Mouse (Mus musculus): ENCODE results near the gene Serpina6.
"Not testable (repeated sequence)": the region's sequence is repeated elsewhere in the genome, so short reads cannot be mapped to it uniquely, and the experiment has no call there.

The Serpina6 gene

GRCm38 (mm10) chr12:103656848-103657626 lies at the start of gene Serpina6:
Gene Serpina6, minus strand, starts transcription at chr12:103657212.
- DNase-seq (ENCODE audit: low spot score), result no peak

- no peak for DNase-seq (ENCODE audit: low spot score)
Measured at GRCm38 (mm10) chr12:103706113-103706512, 49.1 kb upstream of the Serpina6 start.

- DNase-seq (ENCODE audit: low spot score), result no peak
Measured at GRCm38 (mm10) chr12:103705547-103705946, 48.5 kb upstream of the Serpina6 start.

GRCm38 (mm10) chr12:103700144-103700750 lies 43.2 kb upstream of the Serpina6 start:
- DNase-seq (ENCODE audit: low spot score), result no peak

GRCm38 (mm10) chr12:103695429-103695828 lies 38.4 kb upstream of the Serpina6 start, which contains the start of gene Serpina1f:
Gene Serpina1f, minus strand, starts transcription at chr12:103695529.
- DNase-seq (ENCODE audit: low spot score), result no peak

- no peak for DNase-seq (ENCODE audit: low spot score)
Measured at GRCm38 (mm10) chr12:103688221-103688814, 31.3 kb upstream of the Serpina6 start.

GRCm38 (mm10) chr12:103687021-103687420 lies 30.0 kb upstream of the Serpina6 start:
- DNase-seq (ENCODE audit: low spot score), result no peak

- DNase-seq (ENCODE audit: low spot score), result no peak
Measured at GRCm38 (mm10) chr12:103686050-103686449, 29.0 kb upstream of the Serpina6 start.

- DNase-seq (ENCODE audit: low spot score), result no peak
Measured at GRCm38 (mm10) chr12:103685386-103685785, 28.4 kb upstream of the Serpina6 start.

- no peak for DNase-seq (ENCODE audit: low spot score)
Measured at GRCm38 (mm10) chr12:103683775-103684174, 26.8 kb upstream of the Serpina6 start.

- DNase-seq (ENCODE audit: low spot score), result no peak
Measured at GRCm38 (mm10) chr12:103681739-103682138, 24.7 kb upstream of the Serpina6 start.

GRCm38 (mm10) chr12:103681169-103681568 lies 24.2 kb upstream of the Serpina6 start:
- DNase-seq (ENCODE audit: low spot score), result no peak

- DNase-seq (ENCODE audit: low spot score), result not testable (repeated sequence)
Measured at GRCm38 (mm10) chr12:103679853-103680252, 22.8 kb upstream of the Serpina6 start.

GRCm38 (mm10) chr12:103676039-103676438 lies 19.0 kb upstream of the Serpina6 start, which contains the start of gene Serpina16:
Gene Serpina16, minus strand, starts transcription at chr12:103676139.
- no peak for DNase-seq (ENCODE audit: low spot score)

- peak; percentile 51 for DNase-seq (ENCODE audit: low spot score)
Measured at GRCm38 (mm10) chr12:103673179-103673578, 16.2 kb upstream of the Serpina6 start.

- no peak for DNase-seq (ENCODE audit: low spot score)
Measured at GRCm38 (mm10) chr12:103671483-103671882, 14.5 kb upstream of the Serpina6 start.

- DNase-seq (ENCODE audit: low spot score), result no peak
Measured at GRCm38 (mm10) chr12:103670964-103671363, 14.0 kb upstream of the Serpina6 start.

GRCm38 (mm10) chr12:103670344-103670743 lies 13.3 kb upstream of the Serpina6 start:
- peak; percentile 16 for DNase-seq (ENCODE audit: low spot score)

- no peak for DNase-seq (ENCODE audit: low spot score)
Measured at GRCm38 (mm10) chr12:103665286-103665685, 8.3 kb upstream of the Serpina6 start.

- DNase-seq (ENCODE audit: low spot score), result not testable (repeated sequence)
Measured at GRCm38 (mm10) chr12:103662053-103662452, 5.0 kb upstream of the Serpina6 start.

GRCm38 (mm10) chr12:103660076-103660475 lies 3.1 kb upstream of the Serpina6 start:
- DNase-seq (ENCODE audit: low spot score), result no peak

GRCm38 (mm10) chr12:103659171-103659570 lies 2.2 kb upstream of the Serpina6 start:
- no peak for DNase-seq (ENCODE audit: low spot score)

GRCm38 (mm10) chr12:103657991-103658390 lies 979 bp upstream of the Serpina6 start:
- DNase-seq (ENCODE audit: low spot score), result no peak
